Mouse (Mus musculus) right cerebral cortex, adult 18-20 months (tissue): Measurements from ENCODE around the gene Atn1.
"Not testable (repeated sequence)": the region's sequence is repeated elsewhere in the genome, so short reads cannot be mapped to it uniquely, and the experiment has no call there.

Experiments used
- DNase-seq: peaks from one replicate; pipeline ENCODE4 v3.0.0; 2022; ENCODE audit warnings: mixed read lengths

Atn1 gene

DNA sequence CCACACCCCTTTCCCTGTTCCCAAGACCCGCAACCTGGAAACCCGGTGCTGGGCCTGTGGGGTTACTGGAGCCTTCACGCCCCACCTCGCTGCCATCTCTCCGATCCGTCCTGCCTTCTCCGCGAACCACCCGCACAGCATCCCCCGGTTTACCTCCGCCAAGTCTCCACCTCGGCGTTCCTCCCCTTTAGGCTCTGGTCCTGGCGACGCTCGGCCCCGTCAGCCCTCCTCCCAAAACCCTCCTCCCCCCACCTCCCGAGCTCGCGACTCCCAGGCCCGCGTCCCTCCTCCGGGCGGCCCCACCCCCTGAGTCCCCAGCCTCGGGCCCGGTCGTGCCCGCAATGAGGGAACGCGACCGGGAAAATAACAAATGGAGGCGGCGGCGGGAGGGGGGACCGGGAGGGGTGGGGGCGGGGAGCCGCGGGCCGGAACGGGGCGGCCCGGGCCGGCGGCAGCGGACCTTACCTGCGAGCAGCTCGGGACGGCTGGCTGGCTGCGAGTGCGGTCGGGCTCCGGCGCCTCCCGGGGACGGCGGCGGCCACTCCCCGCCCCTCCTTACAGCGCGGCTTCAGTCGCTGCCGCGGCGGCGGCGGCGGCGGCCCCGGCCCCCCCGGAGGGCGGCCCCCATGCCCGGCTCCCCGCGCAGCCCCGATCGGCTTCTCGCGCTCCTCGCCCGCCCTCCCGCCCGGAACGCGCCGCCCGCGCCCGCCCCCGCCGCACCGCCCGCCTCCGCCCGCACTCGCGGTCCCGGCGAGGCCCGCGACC lies at the start of gene Atn1, which contains the start of gene Gm45234:
Atn1 (minus strand) TSS at position 694 of the 765 bp plus-strand sequence.
Gm45234 (minus strand) TSS at position 191 of the 765 bp plus-strand sequence.
- DNase-seq = no peak

DNA sequence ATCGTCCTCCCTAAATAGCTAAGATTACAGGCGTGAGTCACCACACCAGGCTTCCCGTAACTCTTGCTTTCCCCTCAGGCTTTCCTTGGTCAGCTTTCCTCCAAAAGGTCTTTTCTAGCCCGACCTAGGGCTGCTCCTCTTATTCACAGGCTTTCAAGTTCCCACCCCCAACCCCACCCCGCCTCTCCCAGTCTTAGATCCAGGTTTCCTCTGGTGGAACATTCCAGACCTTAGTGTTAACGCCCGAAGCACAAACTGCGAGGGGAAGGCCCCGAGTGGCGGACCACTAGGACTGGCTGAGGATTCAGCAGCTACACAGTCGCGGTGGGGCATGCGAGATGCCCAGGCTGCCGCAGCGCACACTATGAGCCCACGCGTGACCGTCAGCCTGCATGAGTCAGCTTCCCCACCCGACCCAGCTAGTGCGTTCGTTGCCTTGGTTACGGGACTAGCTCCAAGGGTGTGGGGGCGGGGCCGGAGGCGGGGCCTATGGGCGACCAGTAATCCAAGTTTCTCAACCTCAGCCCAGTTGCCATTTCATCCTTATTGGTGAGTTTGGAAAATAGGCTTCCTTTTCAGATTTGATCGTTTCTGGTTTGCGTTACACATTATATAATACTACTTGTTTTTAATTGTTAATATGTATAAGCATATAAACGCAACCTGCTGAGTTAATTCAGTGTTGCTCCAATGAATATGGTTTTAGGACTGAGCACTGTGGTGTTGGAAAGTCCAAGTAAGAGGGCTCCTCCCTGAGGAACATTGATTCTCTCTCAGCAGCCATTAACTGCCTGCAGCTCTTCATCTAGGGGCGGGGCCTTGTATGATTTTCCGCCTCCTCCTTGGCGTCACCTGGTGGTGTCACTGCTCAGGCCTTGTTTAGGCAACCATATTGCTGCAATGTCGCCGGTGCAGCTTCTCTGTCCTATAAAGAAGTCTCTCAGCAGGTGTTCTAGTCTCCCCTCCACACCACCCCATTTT lies 49.3 kb upstream of the Atn1 start:
- DNase-seq = peak; percentile 97

DNA sequence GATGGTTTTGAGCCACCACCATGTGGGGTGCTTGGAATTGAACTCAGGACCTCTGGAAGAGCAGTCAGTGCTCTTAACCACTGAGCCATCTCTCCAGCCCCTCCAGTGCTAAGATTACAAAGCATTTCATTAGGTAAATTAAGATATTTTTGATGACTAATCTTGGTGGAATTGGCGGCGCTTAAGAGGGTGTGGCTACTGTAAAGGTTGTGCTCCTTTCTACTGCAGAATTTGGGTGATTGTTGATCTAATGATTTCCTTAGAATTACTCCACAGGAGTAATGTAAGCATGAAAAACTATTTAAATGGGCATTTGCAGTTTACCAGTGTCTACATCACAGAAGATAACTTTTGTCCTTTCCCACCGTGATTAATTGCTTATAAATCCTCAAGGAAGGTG lies 48.0 kb upstream of the Atn1 start:
- no peak for DNase-seq

DNA sequence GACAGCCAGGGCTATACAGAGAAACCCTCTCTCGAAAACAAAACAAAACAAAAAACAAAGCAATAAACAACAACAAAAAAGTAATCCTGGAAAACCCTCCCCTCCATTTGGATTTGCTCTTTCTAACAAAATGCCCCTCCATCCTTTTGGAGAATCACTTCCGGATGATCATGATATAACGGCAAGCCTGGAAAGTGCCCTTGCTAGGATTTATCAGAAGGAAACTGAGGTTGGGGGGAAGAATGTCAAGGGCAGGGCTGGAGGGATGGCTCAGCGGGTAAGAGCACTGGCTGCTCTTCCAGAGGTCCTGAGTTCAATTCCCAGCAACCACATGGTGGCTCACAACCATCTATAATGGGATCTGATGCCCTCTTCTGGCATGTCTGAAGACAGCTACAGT lies 47.4 kb upstream of the Atn1 start:
- DNase-seq = not testable (repeated sequence)

- DNase-seq = no peak
Observed at GRCm38 (mm10) chr6:124803061-124803460, 46.7 kb upstream of the Atn1 start.

- DNase-seq = not testable (repeated sequence)
Observed at GRCm38 (mm10) chr6:124802400-124802799, 46.1 kb upstream of the Atn1 start.

- DNase-seq = no peak
Observed at GRCm38 (mm10) chr6:124796200-124796599, 39.9 kb upstream of the Atn1 start.

DNA sequence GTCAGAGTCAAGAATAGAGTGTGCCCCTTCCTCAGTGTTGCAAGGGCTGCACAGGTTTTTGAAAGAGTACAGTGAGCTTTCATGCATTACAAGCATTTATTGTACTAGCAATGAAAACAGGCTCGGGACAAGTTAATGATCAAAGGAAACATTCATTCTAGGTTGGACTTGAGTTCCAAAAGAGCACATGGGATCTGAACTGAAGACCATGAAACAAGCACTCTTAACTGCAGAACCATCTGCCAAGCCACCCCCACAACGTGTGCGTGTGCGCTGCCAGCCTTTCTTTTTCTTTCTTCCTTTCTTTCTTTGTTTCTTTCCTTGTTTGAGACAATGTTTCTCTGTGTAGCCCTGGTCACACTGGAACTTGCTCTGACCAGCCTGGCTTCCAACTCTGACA lies 39.5 kb upstream of the Atn1 start:
- DNase-seq = no peak

DNA sequence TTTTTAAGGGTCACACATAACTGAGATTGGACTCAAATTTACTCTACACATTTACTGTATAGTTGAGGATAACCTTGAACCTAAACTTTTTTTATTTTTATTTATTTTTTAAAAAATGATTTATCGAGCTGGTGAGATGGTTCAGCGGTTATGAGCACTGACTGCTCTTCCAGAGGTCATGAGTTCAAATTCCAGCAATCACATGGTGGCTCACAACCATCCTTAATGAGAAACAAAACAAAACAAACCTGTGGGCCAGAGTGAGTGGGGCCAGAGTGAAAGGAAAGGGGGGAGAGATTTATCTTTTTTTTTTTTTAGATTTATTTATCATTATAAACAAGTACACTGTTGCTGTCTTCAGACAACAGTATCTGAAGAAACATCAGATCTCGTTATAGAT lies 35.6 kb upstream of the Atn1 start:
- no peak for DNase-seq

- no peak for DNase-seq
Observed at GRCm38 (mm10) chr6:124790121-124790520, 33.8 kb upstream of the Atn1 start.

DNA sequence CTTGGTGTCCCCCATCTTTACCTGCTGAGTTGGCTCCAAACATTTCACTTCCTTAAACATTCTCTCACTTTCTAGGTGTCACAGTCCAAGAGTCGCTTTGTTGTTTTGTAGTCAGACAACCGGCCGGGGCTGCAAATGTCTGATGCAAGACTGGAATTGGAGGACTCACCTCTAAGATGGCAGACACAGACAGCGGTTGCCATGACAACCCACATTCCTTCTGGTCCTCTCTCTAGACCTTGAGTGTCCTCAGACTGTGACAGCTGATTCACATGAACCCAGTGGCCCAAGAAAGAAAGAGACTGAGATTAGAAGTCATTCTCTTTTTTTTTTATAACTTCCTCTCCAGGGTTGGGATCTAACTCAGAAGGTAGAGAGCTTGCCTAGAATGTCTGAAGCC lies 33.2 kb upstream of the Atn1 start:
- DNase-seq = no peak

DNA sequence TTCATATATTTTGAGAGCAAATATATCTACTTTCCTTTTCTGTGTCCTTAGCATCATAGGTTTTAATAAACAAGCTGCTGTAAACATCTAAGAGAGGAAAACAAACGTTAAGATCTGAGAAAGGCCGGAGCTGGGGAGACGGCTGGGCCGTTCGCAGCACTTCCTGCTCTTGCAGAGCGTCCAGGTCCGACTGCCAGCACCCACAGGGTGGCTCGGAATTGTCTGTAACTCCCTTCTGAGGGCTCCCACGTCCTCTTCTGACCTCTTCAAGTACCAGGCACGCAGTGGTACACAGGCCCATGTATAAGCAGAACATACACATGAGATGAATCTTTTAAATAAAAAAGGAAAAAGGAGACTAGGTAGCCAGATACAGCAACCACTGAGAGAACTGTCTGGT lies 31.4 kb upstream of the Atn1 start:
- no peak for DNase-seq

- DNase-seq = peak; percentile 61
Observed at GRCm38 (mm10) chr6:124786756-124787420, 30.6 kb upstream of the Atn1 start.

DNA sequence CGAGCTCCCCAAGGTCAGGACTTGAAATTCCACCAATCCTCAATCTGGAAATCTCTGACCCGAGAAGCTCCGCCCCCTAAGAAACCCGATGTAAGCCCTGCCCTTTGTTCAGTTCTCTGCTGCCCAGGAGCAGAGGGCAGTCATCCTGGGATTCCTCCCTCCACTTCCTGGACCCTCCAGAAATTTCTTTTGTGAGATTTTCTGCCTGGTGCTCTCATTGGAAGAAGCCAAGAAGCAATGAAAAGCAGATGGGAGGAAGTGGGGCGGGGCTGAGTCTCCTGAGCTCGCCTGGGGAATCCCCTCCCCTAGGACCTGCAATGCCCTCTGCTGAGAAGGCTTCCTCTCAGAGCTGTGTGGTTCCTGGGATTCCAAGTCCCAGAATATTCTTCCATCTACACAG lies 26.1 kb upstream of the Atn1 start:
- no peak for DNase-seq

DNA sequence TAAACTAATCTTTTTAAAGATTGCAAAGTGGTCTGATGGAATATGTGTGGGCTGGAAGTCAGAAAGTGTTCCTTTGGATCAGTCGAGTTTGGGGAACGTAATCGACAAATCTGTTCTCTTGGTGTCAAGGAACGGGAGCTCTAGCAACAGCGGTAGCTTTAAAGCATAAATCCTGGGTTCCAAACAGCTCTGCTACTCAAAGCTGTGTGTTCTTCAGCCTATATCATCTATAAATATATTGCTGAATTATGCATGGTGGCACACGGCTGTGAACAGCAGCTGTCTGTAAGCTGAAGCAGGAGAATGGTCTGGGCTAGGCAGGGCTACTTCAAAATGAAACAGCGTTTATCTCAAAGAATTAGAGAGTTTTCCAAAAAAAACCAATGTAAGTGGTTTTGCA lies 24.6 kb upstream of the Atn1 start:
- no peak for DNase-seq

GRCm38 (mm10) chr6:124779984-124780416 lies 23.7 kb upstream of the Atn1 start:
- DNase-seq = no peak

DNA sequence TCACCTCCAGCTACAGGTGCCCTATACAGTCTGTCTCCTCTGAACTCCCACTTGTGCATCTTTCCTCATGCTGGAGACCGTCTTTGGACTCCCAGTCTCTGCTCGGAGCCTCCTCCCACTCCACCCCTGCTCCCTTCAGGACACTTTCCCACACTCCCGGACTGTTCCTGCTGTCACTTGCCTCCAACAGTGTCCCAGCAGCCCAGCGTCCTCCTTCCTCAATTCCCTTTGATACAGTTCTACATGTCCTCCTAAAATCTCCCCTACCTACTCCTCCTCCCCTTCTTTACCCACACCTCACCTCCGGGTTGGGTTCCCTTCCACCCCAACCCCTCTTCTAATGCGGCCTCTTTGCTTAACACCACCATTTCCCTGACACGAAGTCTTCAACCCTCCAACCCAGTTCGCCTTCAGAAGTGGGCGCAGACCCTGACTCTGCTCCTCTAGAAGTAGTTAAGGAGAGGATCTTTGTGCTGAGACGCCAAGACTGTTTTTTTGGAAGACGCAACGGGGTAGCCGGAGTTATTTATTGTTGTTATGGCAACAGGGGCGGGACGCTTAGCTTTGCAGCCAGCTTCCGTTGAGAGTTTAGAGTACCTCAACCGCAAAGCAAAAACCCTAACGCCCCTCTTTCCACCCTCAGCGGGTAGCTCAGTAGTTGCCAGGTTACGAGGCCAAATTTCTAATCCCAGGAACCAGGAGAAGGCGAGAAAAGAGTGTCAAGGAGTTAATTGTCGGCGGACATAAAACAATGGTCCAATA lies 23.1 kb upstream of the Atn1 start, which contains the start of gene Lrrc23:
Lrrc23 (minus strand) TSS at position 506 of the 762 bp plus-strand sequence.
- no peak for DNase-seq

GRCm38 (mm10) chr6:124770511-124770910 lies 14.2 kb upstream of the Atn1 start:
- DNase-seq = no peak

- no peak for DNase-seq
Observed at GRCm38 (mm10) chr6:124770013-124770412, 13.7 kb upstream of the Atn1 start.

DNA sequence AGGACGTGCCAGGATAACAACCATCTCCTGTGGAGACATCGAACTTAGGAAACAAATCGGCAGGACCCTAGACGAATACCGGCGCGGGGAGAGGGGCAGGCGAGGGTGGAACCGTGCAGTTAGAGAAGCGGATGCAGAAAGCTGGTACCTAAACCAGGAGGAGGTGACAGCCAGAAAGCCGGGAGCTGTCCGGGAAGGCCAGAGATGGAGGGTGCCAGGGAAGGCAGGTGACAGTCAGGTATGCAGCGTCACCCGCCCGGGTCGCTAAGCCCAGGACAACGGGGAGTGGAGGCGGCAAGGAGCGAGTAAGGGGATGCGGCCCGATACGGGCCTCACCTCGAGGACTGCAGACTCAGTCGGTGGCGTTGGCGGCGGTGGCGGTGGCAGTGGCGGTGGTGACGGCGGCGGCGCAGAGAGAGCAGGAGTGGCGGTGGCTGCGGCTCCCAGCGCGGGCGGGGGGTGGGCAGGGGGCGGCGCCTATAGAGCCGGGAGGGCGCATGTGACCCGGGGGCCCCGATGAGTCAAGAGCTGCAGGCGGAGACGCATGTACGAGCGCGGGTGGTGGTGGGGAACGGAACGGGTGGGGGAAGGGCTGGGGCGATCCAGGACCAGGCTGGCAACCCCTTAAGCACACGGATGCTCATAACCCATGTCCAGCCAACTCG lies 12.9 kb upstream of the Atn1 start, which contains the start of gene Eno2:
Eno2 (minus strand) TSS at position 573 of the 665 bp plus-strand sequence.
- peak; percentile 87 for DNase-seq

- DNase-seq = no peak
Observed at GRCm38 (mm10) chr6:124768704-124769044, 12.3 kb upstream of the Atn1 start.
